Mouse (Mus musculus): ENCODE data around the gene Tas2r135. TPM values are rescaled to one million over a fixed set of nuclear protein-coding genes. Genes with fewer than 3 reads are reported as not detected.

Tas2r135 gene
- polyA plus RNA-seq, 1 experiment, result not detected

DNA sequence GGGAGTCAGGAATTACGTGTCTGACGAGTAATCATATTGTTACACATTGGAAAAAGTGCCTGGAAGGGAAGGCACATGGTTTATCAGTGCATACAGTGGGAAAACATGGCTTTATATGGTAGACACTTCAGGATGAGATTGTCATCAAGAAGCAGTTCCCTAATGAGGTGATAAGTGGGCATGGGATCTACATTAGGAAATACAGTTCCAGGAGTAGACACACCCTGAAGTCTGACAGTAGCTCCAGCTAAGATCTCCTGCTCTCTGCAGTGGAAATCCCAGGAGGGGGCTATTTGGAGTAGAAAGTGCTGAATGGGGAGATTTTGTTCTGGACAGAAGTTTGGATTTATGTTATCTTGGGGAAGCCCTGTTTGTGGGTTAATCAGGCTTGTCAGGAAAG is 36.2 kb downstream of the Tas2r135 start:
- Histone ChIP-seq H3K4me1 (ENCODE audit: control insufficient read depth, insufficient read depth, low read length) (no peaks in the 10 kb centered on the region), H3K4me3 (ENCODE audit: insufficient read depth, low read depth, low read length) (no peak overlapping the region), H3K27ac (ENCODE audit: insufficient read depth, low read depth, low read length) (no peak overlapping the region)
- WGBS, result 74% methylated on average over 2 of the region's 2 CpGs
- TF ChIP-seq CTCF (IDR thresholded peaks at IDR 0.05; ENCODE audit: insufficient read depth, low read depth, low read length), result no peak
- no peak for TF ChIP-seq POLR2A (IDR thresholded peaks at IDR 0.05; ENCODE audit: insufficient read depth, low read depth, low read length)

- Histone ChIP-seq H3K4me1 (ENCODE audit: control insufficient read depth, insufficient read depth, low read length) (no peaks in the 10 kb centered on the region), H3K27ac (ENCODE audit: insufficient read depth, low read depth, low read length) (no peak overlapping the region), H3K4me3 (ENCODE audit: insufficient read depth, low read depth, low read length) (no peak overlapping the region)
- TF ChIP-seq POLR2A (IDR thresholded peaks at IDR 0.05; ENCODE audit: insufficient read depth, low read depth, low read length) (no peak), CTCF (IDR thresholded peaks at IDR 0.05; ENCODE audit: insufficient read depth, low read depth, low read length) (no peak)
- WGBS, result 89% methylated on average over 2 of the region's 2 CpGs
These were observed 39.3 kb downstream of the Tas2r135 start for GRCm38 (mm10) chr6:42444491-42444890.

GRCm38 (mm10) chr6:42447381-42447780 is 42.1 kb downstream of the Tas2r135 start:
- WGBS, result 81% methylated on average over 2 of the region's 2 CpGs

More at GRCm38 (mm10) chr6:42447381-42447780, 42.1 kb downstream of the Tas2r135 start:
- Histone ChIP-seq H3K4me3 (ENCODE audit: insufficient read depth, low read depth, low read length) (no peak overlapping the region), H3K4me1 (ENCODE audit: control insufficient read depth, insufficient read depth, low read length) (no peaks in the 10 kb centered on the region), H3K27ac (ENCODE audit: insufficient read depth, low read depth, low read length) (no peak overlapping the region)
- TF ChIP-seq CTCF (IDR thresholded peaks at IDR 0.05; ENCODE audit: insufficient read depth, low read depth, low read length) (no peak), POLR2A (IDR thresholded peaks at IDR 0.05; ENCODE audit: insufficient read depth, low read depth, low read length) (no peak)

Other genes starting within 250 kb of the Tas2r135 start
- gene Tas2r144, start 190.1 kb upstream of the Tas2r135 start, polyA plus RNA-seq (2012; ENCODE audit: insufficient read depth, insufficient read length, low replicate concordance, missing spikeins), result not detected in 2 replicates
- not detected in 2 replicates for gene Gstk1, start 159.5 kb upstream of the Tas2r135 start, polyA plus RNA-seq (2012; ENCODE audit: insufficient read depth, insufficient read length, low replicate concordance, missing spikeins)
- gene Tmem139, start 143.5 kb upstream of the Tas2r135 start, polyA plus RNA-seq (2012; ENCODE audit: insufficient read depth, insufficient read length, low replicate concordance, missing spikeins), result not detected in 2 replicates
- gene Casp2, start 140.4 kb upstream of the Tas2r135 start, polyA plus RNA-seq (2012; ENCODE audit: insufficient read depth, insufficient read length, low replicate concordance, missing spikeins), result not detected in 2 replicates
- not detected in 2 replicates for gene Clcn1, start 118.7 kb upstream of the Tas2r135 start, polyA plus RNA-seq (2012; ENCODE audit: insufficient read depth, insufficient read length, low replicate concordance, missing spikeins)
- not detected in 2 replicates for gene Fam131b, start 80.8 kb upstream of the Tas2r135 start, polyA plus RNA-seq (2012; ENCODE audit: insufficient read depth, insufficient read length, low replicate concordance, missing spikeins)
- not detected in 2 replicates for gene Zyx, start 55.8 kb upstream of the Tas2r135 start, polyA plus RNA-seq (2012; ENCODE audit: insufficient read depth, insufficient read length, low replicate concordance, missing spikeins)
- gene Epha1, start 32.2 kb upstream of the Tas2r135 start, polyA plus RNA-seq (2012; ENCODE audit: insufficient read depth, insufficient read length, low replicate concordance, missing spikeins), result not detected in 2 replicates
- not detected in 2 replicates for gene Tas2r143, start 5.2 kb upstream of the Tas2r135 start, polyA plus RNA-seq (2012; ENCODE audit: insufficient read depth, insufficient read length, low replicate concordance, missing spikeins)
- gene Tas2r126, start 29.1 kb downstream of the Tas2r135 start, polyA plus RNA-seq (2012; ENCODE audit: insufficient read depth, insufficient read length, low replicate concordance, missing spikeins), result not detected in 2 replicates
- gene Olfr458, start 59.8 kb downstream of the Tas2r135 start, polyA plus RNA-seq (2012; ENCODE audit: insufficient read depth, insufficient read length, low replicate concordance, missing spikeins), result not detected in 2 replicates
- not detected in 2 replicates for gene Olfr457, start 70.9 kb downstream of the Tas2r135 start, polyA plus RNA-seq (2012; ENCODE audit: insufficient read depth, insufficient read length, low replicate concordance, missing spikeins)
- gene Olfr456, start 81.8 kb downstream of the Tas2r135 start, polyA plus RNA-seq (2012; ENCODE audit: insufficient read depth, insufficient read length, low replicate concordance, missing spikeins), result not detected in 2 replicates
- not detected in 2 replicates for gene Olfr455, start 142.2 kb downstream of the Tas2r135 start, polyA plus RNA-seq (2012; ENCODE audit: insufficient read depth, insufficient read length, low replicate concordance, missing spikeins)
- gene Tcaf3, start 192.3 kb downstream of the Tas2r135 start, polyA plus RNA-seq (2012; ENCODE audit: insufficient read depth, insufficient read length, low replicate concordance, missing spikeins), result not detected in 2 replicates
- not detected in 2 replicates for gene Tcaf2, start 239.8 kb downstream of the Tas2r135 start, polyA plus RNA-seq (2012; ENCODE audit: insufficient read depth, insufficient read length, low replicate concordance, missing spikeins)

Measured in olfactory bulb, adult 2 months (tissue).